Mouse (Mus musculus): Measurements from ENCODE around the gene Ywhaq.

Ywhaq gene

GRCm38 (mm10) chr12:21408789-21409367 is 8.6 kb downstream of the Ywhaq start:
- DNase-seq: no peak

- DNase-seq: no peak
These were observed 14.7 kb downstream of the Ywhaq start for GRCm38 (mm10) chr12:21402771-21403170.

GRCm38 (mm10) chr12:21386201-21386600 is 31.2 kb downstream of the Ywhaq start:
- DNase-seq: no peak

- DNase-seq: peak; percentile 11 to 33
These were observed 38.6 kb downstream of the Ywhaq start for GRCm38 (mm10) chr12:21378765-21379346.

- no peak for DNase-seq
These were observed 41.9 kb downstream of the Ywhaq start for GRCm38 (mm10) chr12:21375376-21376157.

- DNase-seq: no peak
These were observed 43.5 kb downstream of the Ywhaq start for GRCm38 (mm10) chr12:21373820-21374475.

GRCm38 (mm10) chr12:21373100-21373819 is 44.2 kb downstream of the Ywhaq start, which contains the start of gene Adam17:
Gene Adam17, minus strand, starts transcription at chr12:21373632.
- peak; percentile 95 to 97 for DNase-seq

GRCm38 (mm10) chr12:21370035-21370611 is 47.3 kb downstream of the Ywhaq start:
- DNase-seq: no peak

GRCm38 (mm10) chr12:21369087-21369410 is 48.4 kb downstream of the Ywhaq start:
- no peak for DNase-seq

GRCm38 (mm10) chr12:21368376-21369086 is 48.9 kb downstream of the Ywhaq start:
- DNase-seq: no peak

- DNase-seq: no peak
These were observed 52.6 kb downstream of the Ywhaq start for GRCm38 (mm10) chr12:21364624-21365435.

GRCm38 (mm10) chr12:21363195-21363594 is 54.2 kb downstream of the Ywhaq start:
- DNase-seq: no peak

GRCm38 (mm10) chr12:21362686-21363085 is 54.8 kb downstream of the Ywhaq start:
- no peak for DNase-seq

- DNase-seq: no peak
These were observed 63.8 kb downstream of the Ywhaq start for GRCm38 (mm10) chr12:21353681-21354080.

- DNase-seq: no peak
These were observed 67.1 kb downstream of the Ywhaq start for GRCm38 (mm10) chr12:21350113-21350876.

- DNase-seq: no peak
These were observed 70.5 kb downstream of the Ywhaq start for GRCm38 (mm10) chr12:21346972-21347371.

- DNase-seq: no peak
These were observed 76.8 kb downstream of the Ywhaq start for GRCm38 (mm10) chr12:21340674-21341073.
